Mouse (Mus musculus) olfactory bulb, adult 2 months (tissue): ENCODE results near the gene Coq5. TPM values are rescaled to one million over a fixed set of nuclear protein-coding genes. Genes with fewer than 3 reads are reported as not detected.

Experiments used
- H3K27ac ChIP-seq: fragments of 200-500 bp; 2 replicates; pipeline ENCODE4 v1.5.1; 2012; ENCODE audit warnings: low read depth, low read length; ENCODE audit not compliant: insufficient read depth
- H3K4me1 ChIP-seq: fragments of 200-500 bp; 2 replicates; pipeline ENCODE4 v1.6.1; 2012; ENCODE audit warnings: low read length; ENCODE audit not compliant: control insufficient read depth, insufficient read depth
- H3K4me3 ChIP-seq: fragments of 200-500 bp; 2 replicates; pipeline ENCODE4 v1.5.1; 2012; ENCODE audit warnings: mild to moderate bottlenecking, low read depth, low read length, moderate library complexity; ENCODE audit not compliant: insufficient read depth
- CTCF ChIP-seq: fragments of 200-500 bp; IDR thresholded peaks from 2 replicates; pipeline ENCODE4 v1.5.1; 2012; ENCODE audit warnings: low read depth, mild to moderate bottlenecking, low read length, moderate library complexity; ENCODE audit not compliant: insufficient read depth
- POLR2A ChIP-seq: fragments of 200-500 bp; IDR thresholded peaks from 2 replicates; pipeline ENCODE4 v1.6.1; 2012; ENCODE audit warnings: mild to moderate bottlenecking, low read depth, low read length, moderate library complexity; ENCODE audit not compliant: insufficient read depth
- WGBS: fragments of 180-500 bp; shearing (Covaris S2); methylation state at CpG from one replicate; pipeline ENCODE4 v1.1.7; 2018; 5-methylcytosine and 5-hydroxymethylcytosine counted together
- polyA plus RNA-seq: library from polyadenylated mRNA; stranded (reverse); fragments of >200 nt; gene quantifications from 2 replicates; pipeline ENCODE4 v1.2.4, GENCODE M21; 2012; ENCODE audit warnings: low replicate concordance; ENCODE audit not compliant: missing spikeins, insufficient read depth, insufficient read length

The Coq5 gene
- polyA plus RNA-seq, 1 experiment = not detected

GRCm38 (mm10) chr5:115340577-115341313 lies 61.3 kb downstream of the Coq5 start, which contains the start of the genes Gatc and Triap1:
TSS of gene Gatc (minus strand) at chr5:115341178.
TSS of gene Triap1 (plus strand) at chr5:115341225.
- H3K4me3 ChIP-seq = peak within 1 kb of the TSS; percentile 97
- peak; percentile 61; the same call in 1 of the 2 replicates for TF ChIP-seq POLR2A
- TF ChIP-seq CTCF = no peak
- H3K27ac ChIP-seq = peak within 1 kb of the TSS; percentile 72
- peaks cover 2% of the 10 kb centered on the region for H3K4me1 ChIP-seq
- WGBS = under 1% methylated on average over 62 of the region's 62 CpGs

- Histone ChIP-seq H3K27ac (peak overlapping the region; percentile 25; the same call in 1 of the 2 replicates), H3K4me3 (peak overlapping the region; percentile 97), H3K4me1 (peaks cover 2% of the 10 kb centered on the region)
- 11% methylated on average over 36 of the region's 36 CpGs for WGBS
- no peak; the same call in 1 of the 2 replicates for TF ChIP-seq POLR2A
- TF ChIP-seq CTCF = no peak
These were observed 62.1 kb downstream of the Coq5 start for GRCm38 (mm10) chr5:115341314-115342165.

Other genes with a start within 250 kb of the Coq5 start
- not detected in 2 replicates for gene Gm10401, start 181.4 kb upstream of the Coq5 start, polyA plus RNA-seq
- not detected in 2 replicates for gene Acads, start 160.3 kb upstream of the Coq5 start, polyA plus RNA-seq
- not detected in 2 replicates for gene Unc119b, start 144.7 kb upstream of the Coq5 start, polyA plus RNA-seq
- gene Mlec, start 121.5 kb upstream of the Coq5 start, polyA plus RNA-seq = 76.8 TPM in 1 of 2 replicates, not detected in the other
- gene Cabp1, start 85.3 kb upstream of the Coq5 start, polyA plus RNA-seq = not detected in 2 replicates
- not detected in 2 replicates for gene Pop5, start 43.8 kb upstream of the Coq5 start, polyA plus RNA-seq
- 496 TPM in 1 of 2 replicates, not detected in the other for gene Rnf10, start 6.8 kb upstream of the Coq5 start, polyA plus RNA-seq
- gene Dynll1, start 21.3 kb downstream of the Coq5 start, polyA plus RNA-seq = 797 TPM in 1 of 2 replicates, not detected in the other
- not detected in 2 replicates for gene Srsf9, start 47.5 kb downstream of the Coq5 start, polyA plus RNA-seq
- not detected in 2 replicates for gene Gatc, start 61.5 kb downstream of the Coq5 start, polyA plus RNA-seq
- gene Triap1, start 61.6 kb downstream of the Coq5 start, polyA plus RNA-seq = not detected in 2 replicates
- gene Cox6a1, start 69.3 kb downstream of the Coq5 start, polyA plus RNA-seq = not detected in 2 replicates
- gene Msi1, start 149.9 kb downstream of the Coq5 start, polyA plus RNA-seq = not detected in 2 replicates
- gene Pla2g1b, start 186.6 kb downstream of the Coq5 start, polyA plus RNA-seq = not detected in 2 replicates
- gene Sirt4, start 205.1 kb downstream of the Coq5 start, polyA plus RNA-seq = not detected in 2 replicates
- gene Pxn, start 227.0 kb downstream of the Coq5 start, polyA plus RNA-seq = not detected in 2 replicates